Mouse (Mus musculus): ENCODE measurements around the gene Erp44. TPM values are rescaled to one million over a fixed set of nuclear protein-coding genes. Genes with fewer than 3 reads are reported as not detected.

The Erp44 gene
- total RNA-seq, 1 experiment, result 47.5 TPM

GRCm38 (mm10) chr4:48175666-48176065 is 103.7 kb downstream of the Erp44 start:
- H3K27ac ChIP-seq (ENCODE audit: insufficient read depth, low read depth, low read length, poor library complexity, severe bottlenecking), result no peak overlapping the region
- H3K4me1 ChIP-seq (ENCODE audit: control insufficient read depth in 2 of 2, insufficient read depth in 2 of 2, low read length in 2 of 2, poor library complexity in 1 of 2), result no peaks in the 10 kb centered on the region
- TF ChIP-seq ZNF384 (IDR thresholded peaks at IDR 0.05; ENCODE audit: low read depth, low read length) (no peak), MAFK (IDR thresholded peaks at IDR 0.05; ENCODE audit: insufficient read depth, low read depth, low read length) (no peak), CHD2 (IDR thresholded peaks at IDR 0.05; ENCODE audit: low read depth, low read length) (no peak), HCFC1 (IDR thresholded peaks at IDR 0.05; ENCODE audit: borderline replicate concordance, insufficient read depth, low read length) (no peak), ZC3H11A (IDR thresholded peaks at IDR 0.05; ENCODE audit: borderline replicate concordance, low read depth, low read length) (no peak)
- no peaks in the 10 kb centered on the region for H3K9me3 ChIP-seq (ENCODE audit: control insufficient read depth, insufficient read depth, low read depth, low read length)
- H3K36me3 ChIP-seq (ENCODE audit: control insufficient read depth, insufficient read depth, low read length, poor library complexity, severe bottlenecking), result no peaks in the 10 kb centered on the region
- in situ Hi-C loops (cut with MboI; ENCODE audit: low sequenced_read_pairs in 2 of 2, unreplicated experiment in 2 of 2), result no loop called here
- H3K9ac ChIP-seq (ENCODE audit: insufficient read depth, low read depth, low read length, poor library complexity, severe bottlenecking), result no peak overlapping the region
- H3K4me3 ChIP-seq (ENCODE audit: insufficient read depth in 1 of 2, low read depth in 1 of 2, low read length in 2 of 2, poor library complexity in 1 of 2, severe bottlenecking in 1 of 2), result no peak overlapping the region
- DNase-seq (ENCODE audit: low read depth, low spot score), result no peak

GRCm38 (mm10) chr4:48163851-48164250 is 115.5 kb downstream of the Erp44 start:
- Histone ChIP-seq H3K4me1 (ENCODE audit: control insufficient read depth in 2 of 2, insufficient read depth in 2 of 2, low read length in 2 of 2, poor library complexity in 1 of 2) (no peaks in the 10 kb centered on the region), H3K9ac (ENCODE audit: insufficient read depth, low read depth, low read length, poor library complexity, severe bottlenecking) (no peak overlapping the region), H3K36me3 (ENCODE audit: control insufficient read depth, insufficient read depth, low read length, poor library complexity, severe bottlenecking) (0 out of 2 replicates have a peak, but pooled peaks cover 2% of the 10 kb centered on the region), H3K9me3 (ENCODE audit: control insufficient read depth, insufficient read depth, low read depth, low read length) (no peaks in the 10 kb centered on the region), H3K27ac (ENCODE audit: insufficient read depth, low read depth, low read length, poor library complexity, severe bottlenecking) (no peak overlapping the region), H3K4me3 (ENCODE audit: insufficient read depth in 1 of 2, low read depth in 1 of 2, low read length in 2 of 2, poor library complexity in 1 of 2, severe bottlenecking in 1 of 2) (no peak overlapping the region)
- no peak for DNase-seq (ENCODE audit: low read depth, low spot score)
- TF ChIP-seq CHD2 (IDR thresholded peaks at IDR 0.05; ENCODE audit: low read depth, low read length), result no peak
- TF ChIP-seq ZC3H11A (IDR thresholded peaks at IDR 0.05; ENCODE audit: borderline replicate concordance, low read depth, low read length), result no peak
- TF ChIP-seq MAFK (IDR thresholded peaks at IDR 0.05; ENCODE audit: insufficient read depth, low read depth, low read length), result no peak
- TF ChIP-seq HCFC1 (IDR thresholded peaks at IDR 0.05; ENCODE audit: borderline replicate concordance, insufficient read depth, low read length), result no peak
- no peak for TF ChIP-seq ZNF384 (IDR thresholded peaks at IDR 0.05; ENCODE audit: low read depth, low read length)
- in situ Hi-C loops (cut with MboI; ENCODE audit: low sequenced_read_pairs in 2 of 2, unreplicated experiment in 2 of 2), result no loop called here

- no peak overlapping the region for H3K9ac ChIP-seq (ENCODE audit: insufficient read depth, low read depth, low read length, poor library complexity, severe bottlenecking)
- in situ Hi-C loops (cut with MboI; ENCODE audit: low sequenced_read_pairs in 2 of 2, unreplicated experiment in 2 of 2), result no loop called here
- no peak overlapping the region for H3K4me3 ChIP-seq (ENCODE audit: insufficient read depth in 1 of 2, low read depth in 1 of 2, low read length in 2 of 2, poor library complexity in 1 of 2, severe bottlenecking in 1 of 2)
- no peak for DNase-seq (ENCODE audit: low read depth, low spot score)
- H3K9me3 ChIP-seq (ENCODE audit: control insufficient read depth, insufficient read depth, low read depth, low read length), result no peaks in the 10 kb centered on the region
- TF ChIP-seq MAFK (IDR thresholded peaks at IDR 0.05; ENCODE audit: insufficient read depth, low read depth, low read length) (no peak), CHD2 (IDR thresholded peaks at IDR 0.05; ENCODE audit: low read depth, low read length) (no peak), HCFC1 (IDR thresholded peaks at IDR 0.05; ENCODE audit: borderline replicate concordance, insufficient read depth, low read length) (no peak), ZNF384 (IDR thresholded peaks at IDR 0.05; ENCODE audit: low read depth, low read length) (no peak), ZC3H11A (IDR thresholded peaks at IDR 0.05; ENCODE audit: borderline replicate concordance, low read depth, low read length) (no peak)
- H3K27ac ChIP-seq (ENCODE audit: insufficient read depth, low read depth, low read length, poor library complexity, severe bottlenecking), result no peak overlapping the region
- 0 out of 2 replicates have a peak, but pooled peaks cover 2% of the 10 kb centered on the region for H3K36me3 ChIP-seq (ENCODE audit: control insufficient read depth, insufficient read depth, low read length, poor library complexity, severe bottlenecking)
- no peaks in the 10 kb centered on the region for H3K4me1 ChIP-seq (ENCODE audit: control insufficient read depth in 2 of 2, insufficient read depth in 2 of 2, low read length in 2 of 2, poor library complexity in 1 of 2)
Observed at GRCm38 (mm10) chr4:48160386-48160785, 119.0 kb downstream of the Erp44 start.

DNA sequence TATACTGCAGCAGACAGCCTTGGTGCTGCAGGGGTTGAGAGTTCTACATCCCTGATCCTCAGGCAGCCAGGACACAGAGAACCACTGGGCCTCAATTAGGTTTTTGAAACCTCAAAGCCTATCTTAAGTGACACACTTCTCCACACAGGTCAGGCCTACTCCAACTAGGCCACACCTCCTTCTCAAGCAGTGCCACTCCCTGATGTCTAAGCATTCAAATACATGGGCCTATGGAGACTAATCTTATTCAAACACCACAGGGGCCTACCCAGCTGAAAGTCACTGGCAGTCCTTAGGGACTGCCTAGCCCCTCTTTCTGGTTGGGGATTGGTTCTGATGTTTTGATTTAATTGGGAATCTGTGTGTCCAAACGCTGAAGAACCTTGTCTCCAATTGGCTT is 123.5 kb downstream of the Erp44 start:
- in situ Hi-C loops (cut with MboI; ENCODE audit: low sequenced_read_pairs in 2 of 2, unreplicated experiment in 2 of 2), result no loop called here
- Histone ChIP-seq H3K36me3 (ENCODE audit: control insufficient read depth, insufficient read depth, low read length, poor library complexity, severe bottlenecking) (no peaks in the 10 kb centered on the region), H3K4me1 (ENCODE audit: control insufficient read depth in 2 of 2, insufficient read depth in 2 of 2, low read length in 2 of 2, poor library complexity in 1 of 2) (no peaks in the 10 kb centered on the region), H3K27ac (ENCODE audit: insufficient read depth, low read depth, low read length, poor library complexity, severe bottlenecking) (no peak overlapping the region), H3K4me3 (ENCODE audit: insufficient read depth in 1 of 2, low read depth in 1 of 2, low read length in 2 of 2, poor library complexity in 1 of 2, severe bottlenecking in 1 of 2) (no peak overlapping the region), H3K9ac (ENCODE audit: insufficient read depth, low read depth, low read length, poor library complexity, severe bottlenecking) (no peak overlapping the region), H3K9me3 (ENCODE audit: control insufficient read depth, insufficient read depth, low read depth, low read length) (no peaks in the 10 kb centered on the region)
- no peak for DNase-seq (ENCODE audit: low read depth, low spot score)
- no peak for TF ChIP-seq ZNF384 (IDR thresholded peaks at IDR 0.05; ENCODE audit: low read depth, low read length)
- TF ChIP-seq ZC3H11A (IDR thresholded peaks at IDR 0.05; ENCODE audit: borderline replicate concordance, low read depth, low read length), result no peak

GRCm38 (mm10) chr4:48153229-48153628 is 126.1 kb downstream of the Erp44 start:
- Histone ChIP-seq H3K27ac (ENCODE audit: insufficient read depth, low read depth, low read length, poor library complexity, severe bottlenecking) (no peak overlapping the region), H3K9ac (ENCODE audit: insufficient read depth, low read depth, low read length, poor library complexity, severe bottlenecking) (no peak overlapping the region), H3K4me1 (ENCODE audit: control insufficient read depth in 2 of 2, insufficient read depth in 2 of 2, low read length in 2 of 2, poor library complexity in 1 of 2) (no peaks in the 10 kb centered on the region), H3K9me3 (ENCODE audit: control insufficient read depth, insufficient read depth, low read depth, low read length) (no peaks in the 10 kb centered on the region), H3K4me3 (ENCODE audit: insufficient read depth in 1 of 2, low read depth in 1 of 2, low read length in 2 of 2, poor library complexity in 1 of 2, severe bottlenecking in 1 of 2) (no peak overlapping the region), H3K36me3 (ENCODE audit: control insufficient read depth, insufficient read depth, low read length, poor library complexity, severe bottlenecking) (no peaks in the 10 kb centered on the region)
- TF ChIP-seq MAFK (IDR thresholded peaks at IDR 0.05; ENCODE audit: insufficient read depth, low read depth, low read length) (no peak), CHD2 (IDR thresholded peaks at IDR 0.05; ENCODE audit: low read depth, low read length) (no peak), ZNF384 (IDR thresholded peaks at IDR 0.05; ENCODE audit: low read depth, low read length) (no peak), HCFC1 (IDR thresholded peaks at IDR 0.05; ENCODE audit: borderline replicate concordance, insufficient read depth, low read length) (no peak), ZC3H11A (IDR thresholded peaks at IDR 0.05; ENCODE audit: borderline replicate concordance, low read depth, low read length) (no peak)
- no peak for DNase-seq (ENCODE audit: low read depth, low spot score)
- in situ Hi-C loops (cut with MboI; ENCODE audit: low sequenced_read_pairs in 2 of 2, unreplicated experiment in 2 of 2), result no loop called here

Measured in ES-E14 (cell line).